8 mouse cellular contexts compared by ENCODE assay signal in the genomic region with DNA sequence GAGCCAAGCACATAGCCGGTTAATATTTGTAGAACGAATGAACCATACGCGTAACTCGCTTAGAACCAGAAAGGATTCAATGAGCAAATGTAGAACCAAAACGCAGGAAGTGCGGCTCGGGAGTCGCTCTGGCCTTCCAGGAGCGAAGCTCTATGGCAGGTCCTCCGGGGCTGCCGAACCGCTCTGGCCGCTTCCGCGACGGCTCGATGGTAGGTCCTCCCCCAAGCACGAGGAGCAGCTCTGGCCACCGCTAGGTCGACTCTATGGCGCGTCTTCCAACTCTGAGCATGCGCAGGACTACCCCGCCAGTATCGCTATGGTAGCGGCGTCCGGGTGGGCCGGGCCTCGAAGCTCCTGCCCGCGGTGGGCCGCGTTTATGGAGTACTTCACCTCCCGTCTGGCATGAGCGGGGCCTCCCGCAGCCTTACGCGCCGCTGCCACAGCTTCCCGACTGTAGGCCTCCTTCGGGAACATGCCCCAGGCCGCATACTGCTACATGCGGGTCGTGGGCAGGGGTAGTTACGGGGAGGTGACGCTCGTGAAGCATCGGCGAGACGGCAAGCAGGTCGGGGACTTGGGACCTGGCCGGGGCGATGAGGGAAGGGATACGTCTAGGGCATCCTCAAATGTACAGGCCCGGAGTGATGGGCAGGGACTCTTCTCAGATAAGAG. TPM values are rescaled to one million over a fixed set of nuclear protein-coding genes. Genes with fewer than 3 reads are reported as not detected.
DNase-seq lines count a peak whose midpoint lies in the region; ATAC-seq lines count a peak whose summit lies in the region.

A gene (plus strand): TSS at position 224 of the 672 bp plus-strand sequence.

- H3K4me1 ChIP-seq in hindbrain, embryonic 15.5 days (replicated peaks), result peaks cover 11% of the 10 kb centered on the region

- no peaks in the 10 kb centered on the region; the same call in 1 of the 2 replicates for H3K36me3 ChIP-seq in hindbrain, embryonic 15.5 days

- H3K9ac ChIP-seq in hindbrain, embryonic 15.5 days, result peak within 1 kb of the TSS; percentile 87

- under 1% methylated on average over 57 of the region's 57 CpGs for WGBS in hindbrain, embryonic 15.5 days

- peak within 1 kb of the TSS; percentile 79 for H3K27ac ChIP-seq in hindbrain, embryonic 15.5 days (replicated peaks)

- peak; percentile 96 for DNase-seq in T-cell, adult 2 months (ENCODE audit: low spot score)
- peak; percentile 95 to 96 for DNase-seq in cerebellum, postnatal 36 days
- peak; percentile 97 to 98 for DNase-seq in frontal cortex, postnatal 36 days (ENCODE audit: low spot score in 2 of 2)
- DNase-seq in left cerebral cortex, adult 11 months (ENCODE audit: low spot score), result peak; percentile 93
- peak; percentile 97 to 98 for DNase-seq in lung, postnatal 4 days
- DNase-seq in retina, postnatal 7 days (ENCODE audit: low read depth, low spot score), result peak; percentile 91
- peak; percentile 86 for DNase-seq in urinary bladder, adult 2 months (ENCODE audit: low spot score)

- no peaks in the 10 kb centered on the region for H3K27me3 ChIP-seq in hindbrain, embryonic 15.5 days

- H3K4me2 ChIP-seq in hindbrain, embryonic 15.5 days, result peak within 1 kb of the TSS; percentile 72

- no peaks in the 10 kb centered on the region for H3K9me3 ChIP-seq in hindbrain, embryonic 15.5 days

- peak within 1 kb of the TSS; percentile 93 for H3K4me3 ChIP-seq in hindbrain, embryonic 15.5 days

- ATAC-seq in hindbrain, embryonic 15.5 days (ENCODE audit: low FRiP score, low read depth), result peak; percentile 99

RNA-seq across cellular contexts. Expression of the gene that starts here (rescaled TPM):
- polyA plus RNA-seq in hindbrain, embryonic 15.5 days (2015; fragmentation: Nextera tagmentation; extraction: Ambion mirVana), result 16.2 and 19.6 TPM in 2 replicates
- polyA plus RNA-seq in urinary bladder, adult 2 months (2012; rRNA removed), result 6.7 and 7.1 TPM in 2 replicates

Comparison
In these comparisons a context has a peak if more than half of its experiments do, and no peak if none do; other contexts are left out.
1. Peak in every context shown above with its lines: DNase-seq, ATAC-seq, H3K4me3 ChIP-seq and H3K27ac ChIP-seq.